Mouse (Mus musculus): ENCODE measurements around the gene Mlxipl. TPM values are rescaled to one million over a fixed set of nuclear protein-coding genes. Genes with fewer than 3 reads are reported as not detected.
A peak's percentile ranks its signal among the peaks of the same experiment; 100 is the strongest.

Gene Mlxipl
- polyA plus RNA-seq, 1 experiment from 2014 or later, result 8.3 TPM

DNA sequence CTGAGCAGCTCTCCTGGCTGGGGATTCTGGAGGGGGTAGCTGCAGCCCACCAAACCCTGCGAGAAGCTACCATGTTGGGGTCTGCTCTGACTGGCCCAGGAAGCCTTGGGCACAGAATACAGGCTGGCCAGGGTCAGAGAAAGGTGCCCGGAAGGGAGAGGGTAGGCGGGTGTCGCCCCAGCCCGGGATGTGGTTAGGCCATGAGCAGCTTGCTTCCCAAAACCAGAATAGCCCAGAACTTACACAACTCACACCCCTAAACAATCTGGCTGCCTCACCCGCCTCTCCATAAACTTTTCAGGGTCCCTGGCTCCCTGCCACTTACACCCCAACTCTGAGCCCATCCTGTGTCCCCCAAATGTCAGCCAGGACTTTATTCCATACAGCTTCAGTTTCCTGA lies 38.0 kb downstream of the Mlxipl start:
- 77% methylated on average over 6 of the region's 6 CpGs for WGBS
- Histone ChIP-seq H3K27me3 (ENCODE audit: insufficient read depth, low read length) (peaks cover 8% of the 10 kb centered on the region), H3K36me3 (ENCODE audit: insufficient read depth, low read length) (no peaks in the 10 kb centered on the region), H3K27ac (ENCODE audit: low read length) (no peak overlapping the region), H3K4me3 (ENCODE audit: low read length) (no peak overlapping the region), H3K4me2 (replicated peaks; ENCODE audit: low read depth, low read length) (no peak overlapping the region), H3K9ac (replicated peaks; ENCODE audit: low read length) (no peak overlapping the region), H3K4me1 (ENCODE audit: insufficient read depth, low read length) (no peaks in the 10 kb centered on the region), H3K9me3 (ENCODE audit: low read length) (no peaks in the 10 kb centered on the region)
- no peak for ATAC-seq (ENCODE audit: low FRiP score, low TSS enrichment)

DNA sequence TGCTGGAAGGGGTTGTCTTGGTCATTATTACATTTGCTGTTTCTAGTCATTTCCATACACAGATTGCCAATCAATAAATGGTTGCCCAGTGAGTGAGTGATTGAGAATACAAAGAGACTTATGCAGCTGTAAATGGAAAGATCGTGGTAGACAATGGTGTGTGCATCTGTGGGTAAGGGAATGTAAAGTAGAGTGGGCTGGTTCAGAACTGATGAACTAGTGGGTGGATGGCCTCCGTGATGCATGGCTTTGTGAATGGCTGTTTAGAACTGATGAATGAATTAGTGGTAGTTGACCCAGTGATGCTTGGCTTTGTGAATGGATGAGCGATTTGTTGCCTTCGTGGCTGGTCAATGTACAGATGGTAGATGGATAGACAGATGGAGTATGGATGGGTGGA lies 40.1 kb downstream of the Mlxipl start:
- Histone ChIP-seq H3K9ac (replicated peaks; ENCODE audit: low read length) (no peak overlapping the region), H3K27ac (ENCODE audit: low read length) (no peak overlapping the region), H3K36me3 (ENCODE audit: insufficient read depth, low read length) (no peaks in the 10 kb centered on the region), H3K27me3 (ENCODE audit: insufficient read depth, low read length) (peaks cover 22% of the 10 kb centered on the region), H3K4me3 (ENCODE audit: low read length) (no peak overlapping the region), H3K4me1 (ENCODE audit: insufficient read depth, low read length) (no peaks in the 10 kb centered on the region; the same call in 1 of the 2 replicates), H3K4me2 (replicated peaks; ENCODE audit: low read depth, low read length) (no peak overlapping the region), H3K9me3 (ENCODE audit: low read length) (no peaks in the 10 kb centered on the region)
- ATAC-seq (ENCODE audit: low FRiP score, low TSS enrichment), result no peak
- 84% methylated on average over 4 of the region's 4 CpGs for WGBS

DNA sequence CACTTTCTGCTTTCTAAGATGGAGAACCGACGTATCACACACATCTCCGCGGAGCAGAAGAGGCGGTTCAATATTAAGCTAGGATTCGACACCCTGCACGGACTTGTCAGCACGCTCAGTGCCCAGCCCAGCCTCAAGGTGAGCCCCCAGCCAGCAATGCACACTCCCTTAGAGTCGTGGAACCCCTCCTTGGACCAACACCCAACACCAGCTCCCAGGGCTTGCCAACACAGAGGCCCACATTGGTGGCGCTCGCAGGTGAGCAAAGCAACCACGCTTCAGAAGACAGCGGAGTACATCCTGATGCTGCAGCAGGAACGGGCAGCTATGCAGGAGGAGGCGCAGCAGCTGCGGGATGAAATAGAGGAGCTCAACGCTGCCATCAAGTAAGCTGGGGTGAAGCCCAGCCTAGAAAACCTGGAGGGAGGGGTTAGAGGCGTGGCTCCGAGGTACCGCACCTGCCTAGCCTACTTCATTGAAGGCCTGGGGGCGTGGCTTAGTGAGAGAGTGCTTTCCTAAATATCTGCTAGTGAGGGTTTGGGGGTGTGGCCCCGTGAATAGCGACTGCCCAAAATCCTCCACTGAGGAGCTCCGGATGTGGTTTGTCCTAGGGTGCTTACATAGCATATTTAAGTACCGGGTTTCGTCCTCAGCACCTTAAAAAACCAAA lies 44.2 kb downstream of the Mlxipl start:
- peak; percentile 58 for ATAC-seq (ENCODE audit: low FRiP score, low TSS enrichment)
- peak overlapping the region; percentile 24 for H3K4me3 ChIP-seq (ENCODE audit: low read length)
- 4% methylated on average over 26 of the region's 26 CpGs for WGBS

DNA sequence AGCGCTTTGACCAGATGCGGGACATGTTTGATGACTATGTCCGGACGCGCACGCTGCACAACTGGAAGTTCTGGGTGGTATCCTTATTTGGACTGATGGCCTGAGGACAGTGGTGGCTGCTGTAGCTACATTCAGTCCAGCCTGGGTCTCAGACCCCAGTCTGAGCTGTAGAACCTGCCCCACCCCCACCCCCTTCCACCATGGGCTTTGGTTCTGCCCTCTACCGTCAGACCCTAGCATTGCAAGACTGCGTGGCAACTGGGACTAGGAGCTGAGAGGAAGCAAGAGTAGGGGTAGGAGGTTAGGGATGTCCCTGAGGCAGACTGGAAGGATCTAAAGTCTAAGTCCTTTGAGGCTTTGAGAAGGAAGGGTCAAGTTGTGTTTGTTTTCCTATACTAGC lies 44.8 kb downstream of the Mlxipl start:
- peaks cover 22% of the 10 kb centered on the region for H3K27me3 ChIP-seq (ENCODE audit: insufficient read depth, low read length)
- H3K4me3 ChIP-seq (ENCODE audit: low read length), result peak overlapping the region; percentile 24
- no peaks in the 10 kb centered on the region for H3K36me3 ChIP-seq (ENCODE audit: insufficient read depth, low read length)
- no peak for ATAC-seq (ENCODE audit: low FRiP score, low TSS enrichment)
- no peak overlapping the region for H3K9ac ChIP-seq (replicated peaks; ENCODE audit: low read length)
- no peak overlapping the region for H3K27ac ChIP-seq (ENCODE audit: low read length)
- H3K4me1 ChIP-seq (ENCODE audit: insufficient read depth, low read length), result no peaks in the 10 kb centered on the region; the same call in 1 of the 2 replicates
- no peaks in the 10 kb centered on the region for H3K9me3 ChIP-seq (ENCODE audit: low read length)
- peak overlapping the region; percentile 50 for H3K4me2 ChIP-seq (replicated peaks; ENCODE audit: low read depth, low read length)
- 8% methylated on average over 8 of the region's 8 CpGs for WGBS

More for the DNA sequence above, 44.2 kb downstream of the Mlxipl start:
- Histone ChIP-seq H3K9me3 (ENCODE audit: low read length) (no peaks in the 10 kb centered on the region), H3K9ac (replicated peaks; ENCODE audit: low read length) (no peak overlapping the region), H3K27me3 (ENCODE audit: insufficient read depth, low read length) (peaks cover 22% of the 10 kb centered on the region), H3K4me1 (ENCODE audit: insufficient read depth, low read length) (no peaks in the 10 kb centered on the region; the same call in 1 of the 2 replicates), H3K36me3 (ENCODE audit: insufficient read depth, low read length) (no peaks in the 10 kb centered on the region), H3K4me2 (replicated peaks; ENCODE audit: low read depth, low read length) (peak overlapping the region; percentile 50), H3K27ac (ENCODE audit: low read length) (no peak overlapping the region)

DNA sequence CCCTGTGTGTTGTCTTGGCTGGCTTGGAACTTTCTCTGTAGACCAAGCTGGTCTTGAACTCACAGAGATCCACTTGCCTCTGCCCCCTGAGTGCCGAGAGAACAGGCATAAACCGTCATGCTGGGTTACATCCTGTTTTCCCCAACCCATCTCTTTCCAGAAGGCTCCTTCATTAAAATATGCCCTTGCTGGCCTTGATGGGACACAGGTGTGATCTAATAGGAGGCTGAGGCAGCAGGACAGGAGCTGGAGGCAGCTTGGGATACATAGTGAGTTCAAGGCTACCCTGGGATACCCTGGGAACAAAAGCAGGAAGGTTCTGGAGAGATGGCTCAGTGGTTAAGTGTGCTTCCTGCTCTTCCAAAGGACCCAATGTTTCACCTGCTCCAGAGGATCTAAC lies 50.2 kb downstream of the Mlxipl start:
- ATAC-seq (ENCODE audit: low FRiP score, low TSS enrichment), result no peak
- H3K27me3 ChIP-seq (ENCODE audit: insufficient read depth, low read length), result no peaks in the 10 kb centered on the region
- no peak overlapping the region for H3K4me2 ChIP-seq (replicated peaks; ENCODE audit: low read depth, low read length)
- H3K36me3 ChIP-seq (ENCODE audit: insufficient read depth, low read length), result no peaks in the 10 kb centered on the region
- 65% methylated on average over 2 of the region's 2 CpGs for WGBS
- H3K9me3 ChIP-seq (ENCODE audit: low read length), result no peaks in the 10 kb centered on the region
- H3K4me1 ChIP-seq (ENCODE audit: insufficient read depth, low read length), result no peaks in the 10 kb centered on the region
- H3K9ac ChIP-seq (replicated peaks; ENCODE audit: low read length), result no peak overlapping the region
- H3K27ac ChIP-seq (ENCODE audit: low read length), result no peak overlapping the region
- H3K4me3 ChIP-seq (ENCODE audit: low read length), result no peak overlapping the region

DNA sequence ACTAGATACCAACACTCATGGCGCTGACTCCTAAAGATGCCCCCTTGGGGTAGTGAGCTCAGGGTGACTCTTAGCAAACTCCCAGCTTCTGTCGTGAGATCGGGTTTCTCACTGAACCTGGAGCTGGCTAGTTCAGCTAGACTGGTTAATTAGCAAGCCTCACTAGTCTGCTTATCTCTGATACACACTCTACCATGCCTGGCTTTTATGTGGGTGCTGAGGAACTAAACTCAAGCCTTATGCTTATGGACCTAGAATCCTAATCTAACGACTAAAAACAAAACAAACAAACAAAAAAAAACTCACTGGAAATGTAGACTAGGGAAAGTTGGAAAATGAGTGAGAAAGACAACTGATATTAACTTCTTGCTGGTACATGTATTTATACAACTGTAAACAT lies 54.8 kb downstream of the Mlxipl start:
- Histone ChIP-seq H3K27ac (ENCODE audit: low read length) (no peak overlapping the region), H3K4me3 (ENCODE audit: low read length) (no peak overlapping the region), H3K9ac (replicated peaks; ENCODE audit: low read length) (no peak overlapping the region), H3K4me2 (replicated peaks; ENCODE audit: low read depth, low read length) (no peak overlapping the region), H3K27me3 (ENCODE audit: insufficient read depth, low read length) (no peaks in the 10 kb centered on the region), H3K4me1 (ENCODE audit: insufficient read depth, low read length) (peaks cover 5% of the 10 kb centered on the region), H3K9me3 (ENCODE audit: low read length) (no peaks in the 10 kb centered on the region), H3K36me3 (ENCODE audit: insufficient read depth, low read length) (no peaks in the 10 kb centered on the region)
- ATAC-seq (ENCODE audit: low FRiP score, low TSS enrichment), result no peak
- 50% methylated on average over 4 of the region's 4 CpGs for WGBS

DNA sequence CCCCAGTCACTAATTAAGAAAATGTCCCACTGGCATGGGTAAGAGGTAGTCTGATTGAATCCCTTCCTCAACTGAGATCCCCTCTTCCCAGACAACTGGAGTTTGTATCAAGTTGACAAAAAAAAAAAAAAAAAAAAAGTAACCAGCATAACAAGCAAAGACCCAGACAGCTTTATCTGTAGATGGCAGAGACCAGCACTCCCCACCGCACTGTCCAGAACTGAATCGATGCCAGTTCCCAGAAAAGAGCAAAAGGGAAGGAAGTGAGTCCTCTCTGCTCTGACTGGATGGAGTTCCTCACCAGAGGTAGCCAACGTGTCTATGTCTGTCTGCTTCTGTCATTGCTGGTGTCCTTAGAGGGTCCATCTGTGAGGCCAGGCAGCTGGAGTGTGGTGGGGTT lies 55.8 kb downstream of the Mlxipl start:
- no peak overlapping the region for H3K4me3 ChIP-seq (ENCODE audit: low read length)
- whole genome bisulfite sequencing, result 64% methylated on average over 3 of the region's 3 CpGs
- peaks cover 8% of the 10 kb centered on the region for H3K4me1 ChIP-seq (ENCODE audit: insufficient read depth, low read length)
- H3K9ac ChIP-seq (replicated peaks; ENCODE audit: low read length), result no peak overlapping the region
- H3K27ac ChIP-seq (ENCODE audit: low read length), result no peak overlapping the region
- H3K36me3 ChIP-seq (ENCODE audit: insufficient read depth, low read length), result no peaks in the 10 kb centered on the region
- ATAC-seq (ENCODE audit: low FRiP score, low TSS enrichment), result no peak
- no peaks in the 10 kb centered on the region for H3K9me3 ChIP-seq (ENCODE audit: low read length)
- no peak overlapping the region for H3K4me2 ChIP-seq (replicated peaks; ENCODE audit: low read depth, low read length)
- no peaks in the 10 kb centered on the region for H3K27me3 ChIP-seq (ENCODE audit: insufficient read depth, low read length)

DNA sequence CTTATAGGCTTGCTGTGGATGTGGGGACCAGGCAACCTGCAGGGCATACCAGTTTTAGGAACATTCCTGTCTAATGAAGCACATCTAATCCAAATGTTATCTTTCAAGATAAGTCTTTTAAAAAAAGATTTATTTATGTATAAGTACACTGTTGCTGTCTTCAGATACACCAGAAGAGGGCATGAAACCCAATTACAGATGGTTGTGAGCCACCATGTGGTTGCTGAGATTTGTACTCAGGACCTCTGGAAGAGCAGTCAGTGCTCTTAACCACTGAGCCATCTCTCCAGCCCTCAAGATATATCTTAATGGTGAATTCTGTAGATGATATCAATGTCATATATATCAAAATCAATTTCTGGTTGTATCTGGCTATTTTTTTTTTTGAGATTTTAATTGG lies 56.3 kb downstream of the Mlxipl start:
- Histone ChIP-seq H3K9me3 (ENCODE audit: low read length) (no peaks in the 10 kb centered on the region), H3K36me3 (ENCODE audit: insufficient read depth, low read length) (no peaks in the 10 kb centered on the region), H3K9ac (replicated peaks; ENCODE audit: low read length) (no peak overlapping the region), H3K27me3 (ENCODE audit: insufficient read depth, low read length) (no peaks in the 10 kb centered on the region), H3K4me3 (ENCODE audit: low read length) (no peak overlapping the region), H3K4me1 (ENCODE audit: insufficient read depth, low read length) (peaks cover 9% of the 10 kb centered on the region), H3K4me2 (replicated peaks; ENCODE audit: low read depth, low read length) (no peak overlapping the region), H3K27ac (ENCODE audit: low read length) (no peak overlapping the region)
- ATAC-seq (ENCODE audit: low FRiP score, low TSS enrichment), result no peak

DNA sequence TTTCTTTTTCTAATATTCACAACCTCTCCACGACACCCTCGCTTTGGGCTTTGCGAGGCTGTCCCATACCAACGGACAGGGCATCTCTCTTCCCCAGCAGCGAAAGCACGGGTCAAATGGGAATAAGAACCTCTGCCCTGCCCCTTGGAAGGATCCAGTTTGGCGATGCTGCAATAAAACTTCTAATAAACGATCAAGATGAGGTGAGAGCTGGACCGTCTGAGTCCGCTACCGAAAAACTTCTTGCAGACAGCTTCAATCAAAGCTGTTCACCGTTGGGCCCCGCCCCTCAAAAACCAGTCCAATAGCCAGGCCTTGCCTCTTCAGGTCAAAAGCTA lies 59.0 kb downstream of the Mlxipl start:
- Histone ChIP-seq H3K4me2 (replicated peaks; ENCODE audit: low read depth, low read length) (peak overlapping the region; percentile 75), H3K4me1 (ENCODE audit: insufficient read depth, low read length) (peaks cover 9% of the 10 kb centered on the region), H3K9me3 (ENCODE audit: low read length) (no peaks in the 10 kb centered on the region), H3K27ac (ENCODE audit: low read length) (peak overlapping the region; percentile 97), H3K36me3 (ENCODE audit: insufficient read depth, low read length) (peaks cover 6% of the 10 kb centered on the region), H3K4me3 (ENCODE audit: low read length) (peak overlapping the region; percentile 86), H3K9ac (replicated peaks; ENCODE audit: low read length) (peak overlapping the region; percentile 80), H3K27me3 (ENCODE audit: insufficient read depth, low read length) (no peaks in the 10 kb centered on the region)
- WGBS, result 0% methylated on average over 13 of the region's 13 CpGs
- ATAC-seq (ENCODE audit: low FRiP score, low TSS enrichment), result 0 out of 2 replicates have a peak, but pooled peaks have one; percentile 0

DNA sequence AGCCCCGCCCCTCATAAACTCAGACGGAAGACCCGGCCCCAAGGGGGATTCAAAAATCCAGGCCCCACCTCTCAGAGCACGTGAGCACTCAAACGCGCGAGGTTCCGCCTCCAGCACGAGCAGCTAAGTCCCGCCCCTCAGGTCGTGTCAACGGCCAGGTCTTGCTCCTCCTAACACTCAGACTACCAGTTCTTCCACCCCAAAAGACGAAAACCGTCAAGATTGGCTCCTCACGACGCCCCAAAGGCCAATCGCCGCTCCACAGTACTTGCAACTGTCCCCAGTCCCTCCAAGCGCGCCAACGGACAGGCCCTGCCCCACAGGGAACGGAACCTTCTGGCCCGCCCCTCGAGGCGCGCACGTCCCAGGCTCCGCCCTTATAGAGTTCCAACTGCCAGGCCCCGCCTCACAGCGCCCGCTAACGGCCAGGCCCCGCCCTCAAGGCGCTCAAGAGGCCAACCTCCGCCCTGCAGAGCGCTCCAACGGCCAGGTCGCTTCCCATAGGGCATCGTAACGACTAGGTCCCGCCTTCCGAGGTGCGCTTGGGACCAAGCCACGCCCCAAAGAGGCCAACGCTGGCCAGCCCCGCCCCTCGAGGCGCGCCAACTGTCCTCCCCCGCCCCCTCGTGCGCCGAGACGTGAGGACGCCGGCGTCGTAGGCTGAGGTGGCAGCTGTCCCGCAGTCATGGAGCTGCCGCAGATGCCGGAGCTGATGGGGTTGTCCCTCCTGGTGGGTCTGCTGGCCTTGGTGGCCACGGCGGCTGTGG lies 59.5 kb downstream of the Mlxipl start, which contains the start of gene Tbl2:
Gene Tbl2, plus strand, starts transcription at position 605 of the 767 bp plus-strand sequence.
- no peaks in the 10 kb centered on the region for H3K27me3 ChIP-seq (ENCODE audit: insufficient read depth, low read length)
- under 1% methylated on average over 62 of the region's 63 CpGs for WGBS
- peak within 1 kb of the TSS; percentile 75 for H3K4me2 ChIP-seq (replicated peaks; ENCODE audit: low read depth, low read length)
- peak within 1 kb of the TSS; percentile 81 for H3K9ac ChIP-seq (replicated peaks; ENCODE audit: low read length)
- ATAC-seq (ENCODE audit: low FRiP score, low TSS enrichment), result peak; percentile 98
- H3K36me3 ChIP-seq (ENCODE audit: insufficient read depth, low read length), result peaks cover 11% of the 10 kb centered on the region
- peak within 1 kb of the TSS; percentile 97 for H3K27ac ChIP-seq (ENCODE audit: low read length)
- H3K4me1 ChIP-seq (ENCODE audit: insufficient read depth, low read length), result peaks cover 9% of the 10 kb centered on the region
- no peaks in the 10 kb centered on the region for H3K9me3 ChIP-seq (ENCODE audit: low read length)
- H3K4me3 ChIP-seq (ENCODE audit: low read length), result peak within 1 kb of the TSS; percentile 86
